Mouse (Mus musculus) lung, embryonic 16.5 days (tissue): ENCODE measurements around the gene Wwox. TPM values are rescaled to one million over a fixed set of nuclear protein-coding genes. Genes with fewer than 3 reads are reported as not detected.

Experiments used
- ATAC-seq: fragments of 200-750 bp; cut with Nextera tagmentation; 2 replicates; pipeline ENCODE4 v1.8.0; 2017; ENCODE audit warnings: low read depth, mild to moderate bottlenecking, moderate library complexity
- H3K27ac ChIP-seq: fragments of 300-500 bp; sonication (generic); 2 replicates; pipeline ENCODE4 v1.5.1; 2014; ENCODE audit warnings: mild to moderate bottlenecking, control low read depth, low read length
- H3K27me3 ChIP-seq: fragments of 300-500 bp; sonication (generic); 2 replicates; pipeline ENCODE4 v1.6.1; 2014; ENCODE audit warnings: low read depth, low read length, mixed read lengths; ENCODE audit not compliant: control insufficient read depth, insufficient read depth
- H3K36me3 ChIP-seq: fragments of 300-500 bp; sonication (generic); 2 replicates; pipeline ENCODE4 v1.6.1; 2014; ENCODE audit warnings: low read length; ENCODE audit not compliant: control insufficient read depth, insufficient read depth
- H3K4me1 ChIP-seq: fragments of 300-500 bp; sonication (generic); replicated peaks from 2 replicates; pipeline ENCODE4 v1.6.1; 2014; ENCODE audit warnings: low read length, mixed read lengths; ENCODE audit not compliant: control insufficient read depth, insufficient read depth
- H3K4me2 ChIP-seq: fragments of 300-500 bp; sonication (generic); 2 replicates; pipeline ENCODE4 v1.6.1; 2014; ENCODE audit warnings: low read depth, low read length, control low read depth
- H3K4me3 ChIP-seq: fragments of 300-500 bp; sonication (generic); 2 replicates; pipeline ENCODE4 v1.5.1; 2014; ENCODE audit warnings: mild to moderate bottlenecking, low read length, control low read depth
- H3K9ac ChIP-seq: fragments of 300-500 bp; sonication (generic); 2 replicates; pipeline ENCODE4 v1.6.1; 2014; ENCODE audit warnings: low read length, control low read depth
- H3K9me3 ChIP-seq: fragments of 300-500 bp; sonication (generic); 2 replicates; pipeline ENCODE4 v1.6.1; 2016; ENCODE audit warnings: low read length; ENCODE audit not compliant: control insufficient read depth
- WGBS: fragments of 180-500 bp; shearing (Covaris S2); extraction: QIAGEN DNeasy Blood & Tissue Kit; methylation state at CpG from one replicate; pipeline ENCODE4 v1.1.7; 2014; 5-methylcytosine and 5-hydroxymethylcytosine counted together
- polyA plus RNA-seq: library from polyadenylated mRNA; unstranded; fragments of >200 nt; fragmentation: Nextera tagmentation; extraction: Ambion mirVana; gene quantifications from 2 replicates; pipeline ENCODE4 v1.2.1, GENCODE M21; 2015

Gene Wwox
- polyA plus RNA-seq, 1 experiment from 2014 or later: 20.2 TPM

DNA sequence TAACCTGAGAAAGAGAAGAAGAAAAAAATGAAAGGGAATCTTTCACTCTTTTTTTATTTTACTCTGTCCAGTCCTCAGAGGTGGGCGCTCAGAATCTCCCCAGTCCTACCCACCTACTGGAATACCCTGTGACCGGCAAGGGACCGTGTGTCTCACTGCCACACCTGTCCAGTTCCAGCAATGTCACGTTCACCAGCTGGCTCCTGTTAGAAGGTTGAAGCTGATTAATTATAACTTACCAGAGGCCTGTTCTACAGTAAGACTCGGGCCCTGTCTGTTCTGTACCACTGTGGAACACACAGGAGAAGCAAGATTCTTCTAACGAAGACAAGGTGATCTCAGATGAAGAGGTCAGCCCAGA lies 334.9 kb downstream of the Wwox start:
- H3K27me3 ChIP-seq: no peaks in the 10 kb centered on the region
- H3K27ac ChIP-seq: peak overlapping the region; percentile 91
- H3K4me2 ChIP-seq: peak overlapping the region; percentile 34
- H3K9me3 ChIP-seq: no peaks in the 10 kb centered on the region
- H3K4me1 ChIP-seq: peaks cover 28% of the 10 kb centered on the region
- 61% methylated on average over 6 of the region's 6 CpGs for WGBS
- ATAC-seq: no peak
- H3K9ac ChIP-seq: peak overlapping the region; percentile 27
- no peaks in the 10 kb centered on the region for H3K36me3 ChIP-seq
- H3K4me3 ChIP-seq: no peak overlapping the region

GRCm38 (mm10) chr8:114775543-114775942 lies 336.1 kb downstream of the Wwox start:
- no peak for ATAC-seq

GRCm38 (mm10) chr8:114776696-114777095 lies 337.2 kb downstream of the Wwox start:
- no peak overlapping the region for H3K4me3 ChIP-seq
- H3K4me2 ChIP-seq: no peak overlapping the region
- H3K9ac ChIP-seq: no peak overlapping the region
- no peak for ATAC-seq
- H3K9me3 ChIP-seq: no peaks in the 10 kb centered on the region
- no peak overlapping the region for H3K27ac ChIP-seq
- H3K36me3 ChIP-seq: no peaks in the 10 kb centered on the region
- no peaks in the 10 kb centered on the region for H3K27me3 ChIP-seq
- peaks cover 28% of the 10 kb centered on the region for H3K4me1 ChIP-seq
- WGBS: 76% methylated on average over 9 of the region's 9 CpGs

More at GRCm38 (mm10) chr8:114775543-114775942, 336.1 kb downstream of the Wwox start:
- Histone ChIP-seq H3K4me1 (peaks cover 28% of the 10 kb centered on the region), H3K36me3 (no peaks in the 10 kb centered on the region), H3K4me2 (no peak overlapping the region), H3K9me3 (no peaks in the 10 kb centered on the region), H3K27me3 (no peaks in the 10 kb centered on the region), H3K4me3 (no peak overlapping the region), H3K9ac (no peak overlapping the region), H3K27ac (no peak overlapping the region)
- WGBS: 55% methylated on average over 8 of the region's 8 CpGs

GRCm38 (mm10) chr8:114777271-114777980 lies 338.0 kb downstream of the Wwox start:
- 47% methylated on average over 10 of the region's 10 CpGs for WGBS
- H3K4me2 ChIP-seq: no peak overlapping the region
- peaks cover 24% of the 10 kb centered on the region for H3K4me1 ChIP-seq
- H3K36me3 ChIP-seq: no peaks in the 10 kb centered on the region
- H3K27ac ChIP-seq: no peak overlapping the region
- H3K27me3 ChIP-seq: no peaks in the 10 kb centered on the region
- no peaks in the 10 kb centered on the region for H3K9me3 ChIP-seq
- no peak for ATAC-seq
- H3K9ac ChIP-seq: no peak overlapping the region
- no peak overlapping the region for H3K4me3 ChIP-seq

DNA sequence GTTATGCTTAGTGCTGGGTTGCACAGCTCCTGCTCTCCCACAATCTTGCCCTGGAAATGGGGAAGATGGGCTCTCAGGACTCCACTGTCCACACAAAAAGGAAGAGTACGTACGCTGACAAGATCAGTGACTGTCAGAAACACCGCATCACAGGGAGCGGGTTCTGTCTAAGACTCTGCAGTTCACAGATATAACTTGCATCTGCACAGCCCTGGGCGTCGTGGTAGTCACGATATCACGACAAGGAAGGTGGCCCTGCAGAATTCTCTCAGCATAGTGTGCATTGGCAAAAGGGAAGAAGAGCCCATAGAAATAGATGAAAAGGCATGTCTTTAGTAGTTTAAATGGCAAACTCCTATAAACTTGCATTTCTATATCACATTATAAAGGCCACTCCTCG lies 339.5 kb downstream of the Wwox start:
- Histone ChIP-seq H3K4me3 (no peak overlapping the region), H3K4me1 (peaks cover 17% of the 10 kb centered on the region), H3K27ac (no peak overlapping the region), H3K4me2 (no peak overlapping the region), H3K36me3 (no peaks in the 10 kb centered on the region), H3K9ac (no peak overlapping the region), H3K9me3 (no peaks in the 10 kb centered on the region), H3K27me3 (no peaks in the 10 kb centered on the region)
- WGBS: 80% methylated on average over 9 of the region's 9 CpGs
- no peak for ATAC-seq

DNA sequence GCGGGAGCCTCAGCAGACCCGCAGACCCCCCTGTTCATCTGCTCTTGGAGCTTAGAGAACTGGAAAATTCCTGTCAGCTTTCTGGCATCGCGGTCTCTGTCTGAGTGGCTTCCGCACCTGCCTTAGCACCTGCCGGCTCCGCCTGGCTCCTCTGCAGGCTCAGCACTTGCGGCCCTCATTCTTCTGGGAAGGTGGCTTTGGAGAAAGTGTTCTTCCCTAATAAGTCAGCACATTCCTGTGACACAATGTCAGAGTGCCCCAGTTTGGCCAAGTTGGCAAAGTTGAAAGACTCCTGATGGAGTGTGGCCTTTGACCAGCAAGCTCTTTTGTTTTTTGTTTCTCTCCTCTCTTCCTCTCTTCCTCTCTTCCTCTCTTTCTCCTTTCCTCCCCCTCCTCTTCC lies 343.9 kb downstream of the Wwox start:
- no peak overlapping the region for H3K9ac ChIP-seq
- H3K4me3 ChIP-seq: no peak overlapping the region
- no peaks in the 10 kb centered on the region for H3K4me1 ChIP-seq
- H3K9me3 ChIP-seq: no peaks in the 10 kb centered on the region
- H3K27ac ChIP-seq: no peak overlapping the region
- no peaks in the 10 kb centered on the region for H3K27me3 ChIP-seq
- WGBS: 69% methylated on average over 8 of the region's 8 CpGs
- ATAC-seq: no peak
- no peaks in the 10 kb centered on the region for H3K36me3 ChIP-seq
- H3K4me2 ChIP-seq: no peak overlapping the region

DNA sequence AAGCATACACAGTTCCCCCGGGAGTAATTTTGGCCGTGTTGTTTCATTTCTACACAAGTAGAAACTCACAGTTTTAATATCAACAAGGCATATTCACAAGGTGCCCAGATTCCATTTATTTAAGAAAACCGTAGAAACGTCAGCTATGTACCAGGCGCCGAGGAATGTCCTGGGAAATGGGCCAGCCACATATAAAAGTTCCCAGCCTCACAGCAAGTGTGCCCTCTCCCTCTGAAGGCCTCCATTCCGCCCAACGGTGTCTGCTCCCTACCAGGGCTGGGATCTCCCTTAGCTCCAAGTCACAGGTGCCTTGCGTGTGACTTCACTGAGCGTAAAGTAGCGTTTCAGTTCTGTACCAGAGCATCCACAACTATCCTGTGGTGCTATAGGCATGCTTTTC lies 346.4 kb downstream of the Wwox start:
- Histone ChIP-seq H3K4me2 (no peak overlapping the region), H3K4me3 (no peak overlapping the region), H3K27me3 (no peaks in the 10 kb centered on the region), H3K36me3 (no peaks in the 10 kb centered on the region), H3K27ac (no peak overlapping the region), H3K4me1 (no peaks in the 10 kb centered on the region), H3K9me3 (no peaks in the 10 kb centered on the region), H3K9ac (no peak overlapping the region)
- 0 out of 2 replicates have a peak, but pooled peaks have one; percentile 41 for ATAC-seq
- 68% methylated on average over 11 of the region's 11 CpGs for WGBS

DNA sequence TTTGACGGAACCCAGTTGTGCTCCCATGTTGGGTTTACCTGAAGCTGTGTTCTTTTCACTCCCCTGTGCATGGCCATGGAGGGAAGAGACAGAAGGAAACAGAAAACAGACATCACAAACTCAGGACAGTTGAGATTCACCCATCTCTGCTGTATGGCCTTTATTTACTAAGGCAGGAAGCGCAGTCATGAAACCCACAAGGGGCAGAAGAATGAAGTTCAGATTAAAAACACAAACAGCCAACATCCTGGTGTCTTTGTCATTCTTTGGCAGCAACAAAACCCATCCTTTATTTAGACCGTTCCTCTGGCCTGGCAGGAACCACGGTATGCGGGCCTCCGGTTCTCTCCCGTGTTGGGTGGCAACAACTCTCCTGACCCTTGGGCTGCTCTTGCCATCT lies 350.2 kb downstream of the Wwox start:
- Histone ChIP-seq H3K27ac (no peak overlapping the region), H3K9me3 (no peaks in the 10 kb centered on the region), H3K4me3 (no peak overlapping the region), H3K4me2 (no peak overlapping the region), H3K36me3 (no peaks in the 10 kb centered on the region), H3K4me1 (no peaks in the 10 kb centered on the region), H3K9ac (no peak overlapping the region), H3K27me3 (no peaks in the 10 kb centered on the region)
- ATAC-seq: no peak
- WGBS: 90% methylated on average over 7 of the region's 7 CpGs

- Histone ChIP-seq H3K4me1 (no peaks in the 10 kb centered on the region), H3K9ac (no peak overlapping the region), H3K9me3 (no peaks in the 10 kb centered on the region), H3K36me3 (no peaks in the 10 kb centered on the region), H3K27ac (no peak overlapping the region), H3K4me2 (no peak overlapping the region), H3K4me3 (no peak overlapping the region), H3K27me3 (no peaks in the 10 kb centered on the region)
- 62% methylated on average over 7 of the region's 7 CpGs for WGBS
- ATAC-seq: no peak
Measured at GRCm38 (mm10) chr8:114790754-114791153, 351.3 kb downstream of the Wwox start.

GRCm38 (mm10) chr8:114793682-114794081 lies 354.2 kb downstream of the Wwox start:
- 78% methylated on average over 9 of the region's 9 CpGs for WGBS
- no peak overlapping the region for H3K4me3 ChIP-seq
- H3K27me3 ChIP-seq: no peaks in the 10 kb centered on the region
- no peak for ATAC-seq
- no peaks in the 10 kb centered on the region for H3K9me3 ChIP-seq
- H3K36me3 ChIP-seq: no peaks in the 10 kb centered on the region
- H3K9ac ChIP-seq: no peak overlapping the region
- no peaks in the 10 kb centered on the region for H3K4me1 ChIP-seq
- no peak overlapping the region for H3K27ac ChIP-seq
- H3K4me2 ChIP-seq: no peak overlapping the region
